Mouse (Mus musculus): ENCODE results near the gene Emg1. TPM values are rescaled to one million over a fixed set of nuclear protein-coding genes. Genes with fewer than 3 reads are reported as not detected.
A peak's percentile ranks its signal among the peaks of the same experiment; 100 is the strongest.
"Not testable (repeated sequence)": the region's sequence is repeated elsewhere in the genome, so short reads cannot be mapped to it uniquely, and the experiment has no call there.

Emg1 gene
- total RNA-seq, 2 experiments from 2014 or later: 51.3 to 54.4 TPM

DNA sequence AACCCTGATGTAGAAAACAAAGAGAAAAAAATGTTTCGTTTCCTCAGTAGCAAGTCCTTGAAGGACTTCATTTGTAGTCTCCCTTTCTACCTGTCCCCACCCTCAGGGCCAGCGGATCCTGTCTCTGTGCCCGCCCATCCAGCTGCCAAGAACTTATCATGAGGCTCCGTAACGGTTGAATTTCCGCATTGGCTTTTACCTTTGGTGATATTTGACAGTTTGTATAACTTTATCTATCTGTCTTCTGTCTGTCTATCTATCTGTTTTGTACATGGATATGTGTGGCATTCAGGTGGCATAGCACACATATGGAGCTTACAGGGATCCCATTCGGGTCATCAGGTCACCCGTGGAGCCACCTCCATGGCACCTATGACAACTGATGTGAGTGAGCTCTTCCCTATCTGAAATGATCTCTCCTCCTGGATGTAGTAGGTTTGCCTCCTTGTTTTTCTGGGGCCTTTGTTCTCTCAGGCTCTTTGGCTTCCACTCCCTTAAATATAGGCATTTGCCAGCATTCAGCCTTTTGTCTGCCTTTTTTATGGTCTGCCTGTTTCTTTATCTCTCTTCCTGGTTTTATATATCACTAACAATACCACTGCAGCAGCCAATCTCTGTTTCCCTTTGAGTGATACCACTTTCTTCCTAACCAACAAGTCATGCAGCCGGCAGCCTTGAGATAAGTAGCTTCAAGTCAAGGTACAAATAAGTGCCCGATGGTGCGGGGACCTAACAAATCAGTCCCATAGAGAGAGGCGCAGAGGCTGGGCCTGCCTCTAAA is 26.2 kb downstream of the Emg1 start:
- DNase-seq (ENCODE audit: extremely low spot score in 1 of 2, low spot score in 1 of 2): no peak

DNA sequence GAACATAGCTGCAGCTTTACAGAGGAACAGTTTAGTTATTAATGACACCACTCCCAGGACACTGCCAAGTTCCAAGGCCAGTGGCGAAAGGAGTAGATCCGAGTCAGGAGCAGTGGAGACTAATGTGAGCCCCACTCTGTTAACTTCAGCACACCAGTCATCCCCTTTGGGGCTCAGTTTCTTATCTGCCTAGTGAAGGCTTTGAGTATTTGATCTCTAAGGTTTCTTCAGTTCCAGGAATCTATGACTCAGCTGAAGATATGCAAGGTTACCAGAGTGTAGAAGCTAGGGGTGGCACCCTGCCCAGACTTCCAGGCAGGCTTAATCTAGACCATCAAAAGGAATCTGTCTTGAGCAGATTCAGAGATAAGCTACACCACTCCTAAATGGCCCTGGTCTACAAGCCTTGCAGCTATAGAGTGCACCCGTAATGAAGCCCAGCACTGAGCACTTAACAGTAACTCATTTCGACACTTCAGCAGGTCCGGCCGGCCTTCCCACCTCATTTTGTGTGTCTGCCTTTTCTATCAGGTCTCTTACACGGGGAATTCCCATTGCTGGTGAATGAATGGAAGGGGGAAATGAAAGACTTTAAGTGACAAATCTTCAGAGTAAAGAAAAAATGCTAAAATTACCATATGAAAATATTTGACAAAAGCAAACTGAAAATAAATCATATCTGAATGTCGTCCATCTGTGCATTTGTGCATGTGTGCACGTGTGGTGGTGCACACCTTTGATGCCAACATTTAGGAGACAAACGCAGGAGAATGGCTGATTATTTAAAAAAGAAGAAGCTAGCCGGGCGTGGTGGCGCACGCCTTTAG is 28.2 kb downstream of the Emg1 start:
- no peak for DNase-seq (ENCODE audit: extremely low spot score in 1 of 2, low spot score in 1 of 2)

DNA sequence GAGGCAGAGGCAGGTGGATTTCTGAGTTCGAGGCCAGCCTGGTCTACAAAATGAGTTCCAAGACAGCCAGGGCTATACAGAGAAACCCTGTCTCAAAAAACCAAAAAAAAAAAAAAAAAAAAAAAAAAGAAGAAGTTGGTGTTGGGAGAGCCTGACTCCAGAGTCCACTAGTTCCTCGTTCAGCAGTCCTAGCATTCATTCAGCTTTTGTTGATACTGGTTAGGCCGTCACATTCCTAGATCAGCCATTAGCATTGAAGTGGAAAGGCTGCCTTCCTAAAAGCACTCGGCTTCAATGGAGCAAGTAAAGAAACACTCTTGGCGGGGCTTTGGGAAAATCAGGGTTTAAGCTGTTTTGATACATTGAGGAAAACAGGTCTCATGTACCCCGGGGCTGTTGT is 29.7 kb downstream of the Emg1 start:
- not testable (repeated sequence) for DNase-seq (ENCODE audit: extremely low spot score in 1 of 2, low spot score in 1 of 2)

DNA sequence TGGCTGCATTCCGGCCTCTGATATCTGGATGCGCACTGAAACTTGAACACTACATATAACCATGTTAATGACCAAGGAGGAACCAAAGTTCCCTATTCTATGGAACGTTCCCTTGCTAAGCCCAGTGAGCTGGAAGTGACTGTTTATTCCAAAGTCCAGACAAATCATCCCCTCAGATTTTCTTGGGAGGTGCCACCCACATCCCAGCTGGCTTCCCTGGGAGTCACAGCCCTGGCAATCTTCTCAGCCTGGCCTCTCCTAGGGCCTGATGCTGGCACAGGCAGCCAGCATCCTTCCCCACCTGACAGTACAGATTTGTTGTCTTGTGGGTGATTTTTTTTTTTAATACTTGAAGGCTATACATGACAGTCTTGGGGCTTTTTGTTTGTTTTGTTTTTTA is 32.5 kb downstream of the Emg1 start:
- DNase-seq (ENCODE audit: extremely low spot score in 1 of 2, low spot score in 1 of 2): no peak

DNA sequence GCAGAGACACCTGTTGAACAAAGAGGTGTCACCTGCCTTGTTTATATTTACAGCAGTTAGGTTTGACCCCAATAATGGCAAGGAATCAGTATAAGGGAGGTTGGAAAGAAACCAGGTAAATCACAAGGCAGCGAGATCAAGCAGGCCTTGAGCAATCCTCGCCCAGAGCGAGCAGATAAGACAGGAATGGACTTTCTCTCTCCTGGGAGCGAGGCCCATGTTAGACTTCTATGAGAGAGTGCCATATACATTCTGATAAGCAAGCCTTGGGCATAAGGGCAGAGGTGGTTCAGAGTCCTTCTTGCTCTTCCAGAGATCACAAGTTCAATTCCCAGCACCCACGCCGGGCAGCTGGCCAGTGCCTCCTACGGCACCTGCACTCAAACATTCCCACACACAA is 33.2 kb downstream of the Emg1 start:
- no peak for DNase-seq (ENCODE audit: extremely low spot score in 1 of 2, low spot score in 1 of 2)

DNA sequence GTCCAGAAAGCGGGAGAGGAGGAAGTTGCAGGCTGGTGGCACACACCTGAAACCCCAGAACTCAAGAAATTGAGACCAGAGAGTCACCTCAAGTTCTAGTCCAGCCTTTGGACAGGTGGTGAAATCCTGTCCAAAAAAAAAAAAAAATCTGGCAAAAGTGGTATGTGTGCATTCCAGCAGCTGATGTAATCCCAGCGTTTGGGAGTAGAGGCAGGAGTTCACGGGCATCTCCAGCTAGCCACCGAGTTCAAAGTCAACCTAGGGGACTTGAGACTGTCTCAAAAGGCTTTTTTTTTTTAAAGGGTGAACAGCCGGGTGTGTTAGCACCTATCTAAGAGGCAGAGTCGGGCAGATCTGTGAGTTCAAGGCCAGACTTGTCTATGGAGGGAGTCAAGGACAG is 35.8 kb downstream of the Emg1 start:
- DNase-seq (ENCODE audit: extremely low spot score in 1 of 2, low spot score in 1 of 2): no peak

DNA sequence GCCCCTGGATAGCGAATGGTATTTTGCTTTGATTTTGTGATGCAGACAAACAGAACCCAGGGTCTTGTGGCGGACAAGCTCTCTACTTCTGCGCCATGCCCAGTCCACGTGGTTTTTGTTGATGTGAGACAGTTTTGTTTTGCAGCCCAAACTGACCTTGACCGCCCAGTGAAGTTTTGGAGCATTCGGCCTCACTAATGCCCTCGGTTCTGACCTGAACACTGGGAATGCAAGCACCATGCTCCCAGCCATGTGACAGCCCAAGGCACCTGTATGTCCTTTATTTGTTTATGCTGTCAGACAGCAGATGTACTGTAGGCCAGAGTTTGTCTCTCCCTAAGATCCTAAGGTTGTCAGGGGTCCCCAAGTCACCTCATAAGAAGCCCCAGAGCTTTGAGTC is 37.4 kb downstream of the Emg1 start:
- DNase-seq (ENCODE audit: extremely low spot score in 1 of 2, low spot score in 1 of 2): no peak

DNA sequence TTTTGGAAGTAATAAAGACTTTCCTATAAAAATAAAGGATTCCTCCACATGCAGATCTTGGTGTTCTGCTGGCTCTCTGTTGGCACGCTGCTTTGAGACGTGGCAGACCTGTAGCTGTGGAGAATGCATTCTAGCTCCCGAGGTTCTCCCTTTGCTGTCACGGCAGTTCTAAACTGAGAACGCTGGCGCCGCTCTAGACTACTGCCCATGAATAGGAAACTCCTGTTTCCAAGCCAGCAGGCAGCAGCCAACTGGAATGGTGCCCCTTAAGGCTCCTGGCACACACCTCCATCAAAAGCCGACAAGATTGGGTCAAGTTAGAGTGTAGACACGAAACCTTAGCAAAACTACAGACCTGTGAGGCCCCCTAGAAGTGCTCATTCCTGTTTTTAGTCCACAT is 38.4 kb downstream of the Emg1 start:
- peak in 1 of 2 experiments; percentile 31 for DNase-seq (ENCODE audit: extremely low spot score in 1 of 2, low spot score in 1 of 2)

DNA sequence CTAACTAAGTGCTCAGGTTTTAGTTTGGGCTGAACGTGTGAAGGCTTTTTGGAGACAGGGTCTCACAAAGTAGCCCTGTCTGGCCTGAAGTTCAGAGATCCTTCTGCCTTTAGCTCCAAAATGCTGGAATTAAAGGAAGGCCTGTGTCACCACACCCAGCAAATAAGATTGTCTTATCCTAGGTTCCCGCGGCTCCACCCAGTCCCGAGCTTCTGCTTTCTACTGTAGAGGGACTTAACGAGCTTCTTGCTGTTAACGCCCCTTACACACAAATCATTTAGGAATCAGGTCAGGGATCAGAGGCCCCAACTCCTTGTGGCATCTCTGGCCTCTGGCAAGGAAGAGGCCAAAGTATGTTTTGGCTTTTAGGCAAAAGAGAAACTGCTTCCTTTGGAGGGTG is 39.9 kb downstream of the Emg1 start:
- no peak for DNase-seq (ENCODE audit: extremely low spot score in 1 of 2, low spot score in 1 of 2)

DNA sequence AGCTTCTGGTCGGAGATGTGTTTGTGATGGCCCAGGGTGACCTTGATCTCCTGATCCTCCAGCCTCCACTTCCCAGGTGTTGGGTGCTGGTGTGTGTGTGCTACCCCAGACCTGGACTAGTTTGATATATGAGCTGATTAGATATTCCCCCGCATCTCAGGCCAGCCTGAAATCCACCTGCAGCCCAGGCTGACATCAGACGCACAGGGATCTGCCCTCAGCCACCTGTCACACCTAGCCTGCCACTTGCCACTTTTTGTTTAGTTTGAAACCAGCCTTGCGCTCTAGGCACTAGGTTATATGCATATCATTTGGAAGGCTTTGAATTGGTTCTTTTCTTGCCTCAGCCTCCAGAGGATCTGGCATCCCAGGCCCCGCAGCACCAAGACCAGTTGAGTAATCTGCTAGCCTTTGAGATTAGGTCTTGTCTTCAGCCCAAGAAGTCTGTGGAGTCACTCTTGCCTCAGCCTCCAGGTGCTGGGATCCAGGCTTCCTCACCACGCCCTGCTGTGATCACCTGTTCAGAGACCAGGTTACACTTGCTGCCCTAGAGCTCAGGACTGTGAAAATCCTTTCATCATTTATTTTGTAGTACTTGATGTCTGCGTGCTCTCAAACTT is 41.6 kb downstream of the Emg1 start:
- no peak for DNase-seq (ENCODE audit: extremely low spot score in 1 of 2, low spot score in 1 of 2)

DNA sequence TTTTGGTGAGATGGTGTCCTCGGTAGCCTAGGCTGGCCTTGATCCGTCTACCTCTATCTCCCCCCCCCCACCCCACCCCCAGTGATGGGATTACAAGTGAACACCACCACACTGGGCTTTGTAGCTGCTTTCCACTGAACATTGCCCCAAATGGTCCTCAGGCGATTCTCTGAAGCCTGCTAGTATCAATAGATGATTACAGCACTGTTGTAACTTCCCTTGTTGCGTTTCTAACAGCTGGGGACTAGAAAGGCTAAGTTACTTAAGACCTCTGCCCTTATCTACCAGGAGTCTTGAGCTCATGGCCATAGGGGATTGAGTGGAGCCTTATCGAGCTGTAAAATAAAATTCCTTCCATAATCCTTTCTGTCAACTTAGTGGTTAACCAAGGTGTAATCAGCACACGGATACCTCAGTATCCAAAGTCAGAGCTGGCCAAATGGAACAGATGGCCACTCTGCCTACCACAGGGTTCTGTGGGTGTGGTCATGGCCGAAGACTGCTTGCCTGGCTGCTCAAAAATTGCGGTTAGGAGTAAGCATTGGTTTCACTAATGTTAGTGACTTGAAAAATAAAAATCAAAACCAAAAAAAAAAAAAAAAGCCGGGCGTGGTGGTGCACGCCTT is 42.6 kb downstream of the Emg1 start:
- no peak for DNase-seq (ENCODE audit: extremely low spot score in 1 of 2, low spot score in 1 of 2)

DNA sequence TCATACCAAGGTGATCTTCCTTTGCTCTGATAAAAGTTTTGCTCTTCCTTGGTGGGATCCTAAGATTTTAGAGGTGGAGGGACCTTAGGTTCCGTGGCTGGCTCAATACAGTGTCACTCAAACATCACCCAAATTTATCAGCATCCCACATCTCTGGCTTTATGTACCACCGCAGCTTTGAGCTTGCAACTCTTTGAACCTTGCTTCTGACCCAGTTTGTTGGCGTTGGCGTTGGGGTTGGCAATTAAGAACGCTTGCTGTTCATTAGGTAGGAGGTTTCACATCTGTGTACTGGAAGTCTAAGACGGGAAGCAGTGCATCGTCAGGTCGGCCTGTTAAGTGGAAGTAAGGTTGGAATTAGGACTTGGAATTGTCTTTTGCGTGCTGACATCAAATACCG is 47.0 kb downstream of the Emg1 start:
- DNase-seq (ENCODE audit: extremely low spot score in 1 of 2, low spot score in 1 of 2): no peak

DNA sequence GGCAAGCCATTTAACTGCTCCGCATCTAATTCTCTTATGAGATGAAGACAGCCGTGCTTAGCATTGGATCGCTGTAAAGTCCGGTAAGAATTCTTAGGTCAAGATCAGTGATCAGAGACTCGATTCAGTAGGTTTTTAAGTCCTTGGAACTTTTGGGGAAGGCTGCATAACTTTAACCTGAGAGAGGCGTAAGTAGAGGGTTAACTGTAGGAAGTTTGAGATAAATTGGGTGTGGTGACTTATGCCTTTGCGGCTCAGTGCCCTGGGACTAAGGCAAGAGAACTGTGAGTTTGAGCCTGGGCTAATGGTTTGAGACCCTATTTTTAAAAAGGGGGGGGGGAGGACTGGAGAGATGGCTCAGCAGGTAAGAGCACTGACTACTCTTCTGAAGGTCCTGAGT is 47.7 kb downstream of the Emg1 start:
- DNase-seq (ENCODE audit: extremely low spot score in 1 of 2, low spot score in 1 of 2): no peak

DNA sequence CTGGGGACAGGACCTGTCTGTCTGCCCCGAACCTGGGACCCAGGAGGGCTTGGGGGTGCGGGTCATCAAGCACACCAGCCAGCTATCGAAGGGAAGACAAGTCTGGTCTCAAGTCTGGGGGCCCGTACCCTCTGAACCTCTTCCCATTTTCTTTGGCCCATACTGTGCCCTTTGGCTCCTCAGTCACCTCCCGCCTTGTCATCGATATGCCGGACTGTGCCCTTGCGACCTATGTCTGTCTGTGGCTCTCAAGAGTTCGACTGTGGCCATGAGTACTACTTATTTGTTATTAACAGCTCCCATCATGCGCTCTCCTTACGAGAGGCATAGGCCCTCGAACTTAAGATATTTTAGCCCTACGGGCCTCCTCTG is 48.6 kb downstream of the Emg1 start:
- no peak for DNase-seq (ENCODE audit: extremely low spot score in 1 of 2, low spot score in 1 of 2)

DNA sequence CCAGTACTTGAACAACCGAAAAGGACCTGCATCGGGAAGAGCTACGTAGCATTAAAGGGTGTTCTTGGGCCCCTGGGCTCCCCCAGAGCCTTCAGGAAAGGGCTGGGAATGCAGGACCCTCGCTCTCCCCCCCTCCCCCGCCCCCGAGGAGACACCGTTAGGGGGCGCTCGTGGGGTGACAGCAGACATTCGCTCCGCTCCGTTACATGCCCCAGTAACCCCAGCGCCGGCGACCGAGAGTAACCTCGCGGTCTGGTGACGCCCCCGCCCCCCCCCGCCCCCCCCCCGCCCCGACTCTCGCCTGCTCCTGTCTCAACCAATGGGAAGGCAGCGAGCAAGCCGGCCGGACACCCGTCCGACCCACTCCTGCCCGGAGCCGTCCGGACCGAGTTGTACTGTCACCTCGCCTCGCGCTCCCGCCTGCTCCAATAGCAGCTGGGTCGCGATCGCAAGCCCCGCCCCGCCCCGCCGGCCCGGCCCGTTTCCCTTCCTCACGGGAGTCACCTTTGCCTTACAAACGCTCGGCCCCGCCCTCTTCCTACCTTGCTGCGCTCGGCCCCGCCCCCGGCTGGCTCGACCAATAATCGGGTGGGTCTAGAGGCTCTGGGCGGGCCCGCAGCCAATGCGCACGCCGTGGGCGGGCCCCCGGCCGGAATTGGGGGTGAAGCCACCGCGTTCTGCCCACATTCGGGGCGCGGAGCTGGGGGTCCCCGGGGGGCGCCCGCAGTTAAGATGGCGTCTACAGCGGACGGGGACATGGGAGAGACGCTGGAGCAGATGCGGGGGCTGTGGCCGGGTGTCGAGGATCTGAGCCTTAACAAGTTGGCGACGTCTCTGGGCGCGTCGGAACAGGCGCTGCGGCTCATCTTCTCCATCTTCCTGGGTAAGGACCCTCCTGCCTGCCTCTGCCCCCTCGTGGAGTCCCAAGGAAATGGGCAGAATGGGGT is 49.2 kb downstream of the Emg1 start, which contains the start of gene Lpcat3:
Gene Lpcat3, plus strand, starts transcription at position 551 of the 947 bp plus-strand sequence.
- DNase-seq (ENCODE audit: extremely low spot score in 1 of 2, low spot score in 1 of 2): peak; percentile 92 to 98

DNA sequence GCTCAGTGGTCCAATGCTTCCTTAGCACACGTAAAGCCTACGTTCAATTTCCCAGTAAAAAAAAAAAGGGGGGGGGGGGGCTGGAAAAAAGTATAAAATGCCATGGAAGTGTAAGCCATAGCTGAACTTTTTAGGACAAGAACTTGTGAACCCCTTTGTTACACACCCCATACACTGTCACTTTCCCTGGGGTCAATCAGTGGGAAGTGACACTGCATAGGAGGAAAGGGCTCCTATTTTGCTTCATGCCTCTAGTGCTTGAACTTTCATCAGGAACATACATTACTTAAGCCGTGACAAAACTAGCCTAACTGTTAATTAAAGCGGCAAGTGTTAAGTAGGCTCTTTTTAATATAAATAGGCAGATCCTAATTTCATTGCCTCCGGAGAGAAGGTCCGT is 50.0 kb downstream of the Emg1 start:
- no peak for DNase-seq (ENCODE audit: extremely low spot score in 1 of 2, low spot score in 1 of 2)

DNA sequence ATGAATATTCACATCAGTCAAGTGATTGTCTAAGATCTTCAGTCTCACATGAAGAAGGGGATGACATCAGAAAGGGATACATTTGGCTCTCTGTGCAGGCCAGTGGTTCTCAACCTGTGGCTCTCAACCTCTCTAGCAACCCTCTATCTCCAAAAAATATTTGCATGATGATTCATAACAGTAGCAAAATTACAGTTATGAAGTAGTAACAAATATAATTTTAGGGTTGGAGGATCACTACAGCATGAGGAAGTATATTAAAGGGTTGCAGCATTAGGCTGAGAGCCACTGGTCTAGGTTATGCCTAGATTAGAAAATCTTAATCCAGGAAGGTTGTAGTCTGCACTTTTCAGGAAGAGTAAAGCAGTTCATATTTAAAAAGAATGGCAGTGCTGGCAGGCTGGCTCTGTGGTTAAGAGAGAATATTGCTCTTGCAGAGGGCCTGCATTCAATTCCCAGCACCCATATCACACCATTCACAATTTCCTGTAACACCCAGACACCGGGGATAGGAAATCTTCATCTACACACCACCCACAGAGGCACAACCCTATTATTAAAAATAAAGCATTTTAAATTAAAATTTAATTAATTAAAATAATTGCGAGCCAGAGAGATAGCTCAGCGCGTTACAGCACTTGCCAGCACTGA is 50.7 kb downstream of the Emg1 start:
- DNase-seq (ENCODE audit: extremely low spot score in 1 of 2, low spot score in 1 of 2): no peak

DNA sequence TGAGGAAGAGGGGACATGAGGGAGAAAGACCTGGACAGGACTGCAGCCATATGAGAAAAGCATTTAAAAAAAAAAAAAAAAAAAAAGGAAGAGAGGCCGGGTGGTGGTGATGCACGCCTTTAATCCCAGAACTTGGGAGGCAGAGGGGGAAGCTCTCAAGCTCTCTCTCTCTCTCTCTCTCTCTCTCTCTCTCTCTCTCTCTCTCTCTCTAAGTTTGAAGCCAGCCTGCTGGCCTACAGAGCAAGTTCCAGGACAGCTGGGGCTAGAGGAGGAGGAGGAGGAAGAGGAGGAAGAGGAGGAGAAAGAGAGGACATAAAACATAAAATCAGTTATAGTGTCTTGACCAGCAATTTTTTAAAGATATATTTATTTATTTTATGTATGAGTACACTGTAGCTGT is 53.9 kb downstream of the Emg1 start:
- DNase-seq (ENCODE audit: extremely low spot score in 1 of 2, low spot score in 1 of 2): no peak

DNA sequence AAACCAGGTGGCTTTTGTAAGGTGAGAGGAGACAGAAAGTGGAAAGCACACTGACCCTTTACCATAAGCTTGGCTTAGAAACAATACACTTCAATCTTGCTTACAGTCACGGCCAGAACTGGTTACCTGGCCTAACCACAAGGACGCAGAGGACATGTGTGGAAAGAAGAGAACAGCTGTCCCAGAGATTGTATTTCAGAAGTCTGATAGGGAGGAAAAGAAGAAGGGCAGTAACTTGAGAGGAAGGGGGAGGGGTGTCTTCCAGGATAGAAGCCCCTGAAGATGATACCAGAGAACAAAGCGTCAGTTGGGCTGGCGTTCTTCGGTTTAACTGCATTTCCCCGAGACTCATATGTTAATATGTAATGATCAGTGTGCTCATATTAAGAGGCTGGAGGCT is 56.1 kb downstream of the Emg1 start:
- no peak for DNase-seq (ENCODE audit: extremely low spot score in 1 of 2, low spot score in 1 of 2)
